Mouse (Mus musculus): ENCODE data around the gene Snx11. TPM values are rescaled to one million over a fixed set of nuclear protein-coding genes. Genes with fewer than 3 reads are reported as not detected.

Gene Snx11
- total RNA-seq, 1 experiment, result 57.6 TPM

- in situ Hi-C loops (cut with MboI; ENCODE audit: low sequenced_read_pairs in 2 of 2, unreplicated experiment in 2 of 2), result no loop called here
- peak; percentile 79 for DNase-seq (ENCODE audit: low read depth, low spot score)
- TF ChIP-seq ZNF384 (IDR thresholded peaks at IDR 0.05; ENCODE audit: low read depth, low read length) (no peak), ZC3H11A (IDR thresholded peaks at IDR 0.05; ENCODE audit: borderline replicate concordance, low read depth, low read length) (peak; percentile 52; the same call in 1 of the 2 replicates), MAFK (IDR thresholded peaks at IDR 0.05; ENCODE audit: insufficient read depth, low read depth, low read length) (no peak)
- peaks cover 0 to 7% of the 10 kb centered on the region in 2 experiments; a peak in 1 of 4 replicates for H3K4me1 ChIP-seq (ENCODE audit: control insufficient read depth in 2 of 2, insufficient read depth in 2 of 2, low read length in 2 of 2, poor library complexity in 1 of 2)
- peak overlapping the region in 1 of 2 experiments; percentile 46; a peak in 1 of 4 replicates for H3K4me3 ChIP-seq (ENCODE audit: insufficient read depth in 1 of 2, low read depth in 1 of 2, low read length in 2 of 2, poor library complexity in 1 of 2, severe bottlenecking in 1 of 2)
- no peaks in the 10 kb centered on the region for H3K36me3 ChIP-seq (ENCODE audit: control insufficient read depth, insufficient read depth, low read length, poor library complexity, severe bottlenecking)
- H3K9ac ChIP-seq (ENCODE audit: insufficient read depth, low read depth, low read length, poor library complexity, severe bottlenecking), result 0 out of 2 replicates have a peak overlapping the region, but pooled peaks have one; percentile 28
- H3K27ac ChIP-seq (ENCODE audit: insufficient read depth, low read depth, low read length, poor library complexity, severe bottlenecking), result no peak overlapping the region
- no peaks in the 10 kb centered on the region for H3K9me3 ChIP-seq (ENCODE audit: control insufficient read depth, insufficient read depth, low read depth, low read length)
Observed at GRCm38 (mm10) chr11:96760042-96760441, 17.3 kb downstream of the Snx11 start.

- in situ Hi-C loops (cut with MboI; ENCODE audit: low sequenced_read_pairs in 2 of 2, unreplicated experiment in 2 of 2), result no loop called here
- Histone ChIP-seq H3K9ac (ENCODE audit: insufficient read depth, low read depth, low read length, poor library complexity, severe bottlenecking) (no peak overlapping the region), H3K4me3 (ENCODE audit: insufficient read depth in 1 of 2, low read depth in 1 of 2, low read length in 2 of 2, poor library complexity in 1 of 2, severe bottlenecking in 1 of 2) (no peak overlapping the region), H3K4me1 (ENCODE audit: control insufficient read depth in 2 of 2, insufficient read depth in 2 of 2, low read length in 2 of 2, poor library complexity in 1 of 2) (0 out of 4 replicates have a peak, but pooled peaks cover 0 to 3% of the 10 kb centered on the region in 2 experiments), H3K36me3 (ENCODE audit: control insufficient read depth, insufficient read depth, low read length, poor library complexity, severe bottlenecking) (no peaks in the 10 kb centered on the region), H3K9me3 (ENCODE audit: control insufficient read depth, insufficient read depth, low read depth, low read length) (no peaks in the 10 kb centered on the region), H3K27ac (ENCODE audit: insufficient read depth, low read depth, low read length, poor library complexity, severe bottlenecking) (no peak overlapping the region)
- TF ChIP-seq CHD2 (IDR thresholded peaks at IDR 0.05; ENCODE audit: low read depth, low read length) (no peak), MAFK (IDR thresholded peaks at IDR 0.05; ENCODE audit: insufficient read depth, low read depth, low read length) (no peak), ZNF384 (IDR thresholded peaks at IDR 0.05; ENCODE audit: low read depth, low read length) (no peak), HCFC1 (IDR thresholded peaks at IDR 0.05; ENCODE audit: borderline replicate concordance, insufficient read depth, low read length) (no peak), ZC3H11A (IDR thresholded peaks at IDR 0.05; ENCODE audit: borderline replicate concordance, low read depth, low read length) (no peak)
- DNase-seq (ENCODE audit: low read depth, low spot score), result no peak
Observed at GRCm38 (mm10) chr11:96758402-96758801, 19.0 kb downstream of the Snx11 start.

- Histone ChIP-seq H3K36me3 (ENCODE audit: control insufficient read depth, insufficient read depth, low read length, poor library complexity, severe bottlenecking) (no peaks in the 10 kb centered on the region), H3K4me1 (ENCODE audit: control insufficient read depth in 2 of 2, insufficient read depth in 2 of 2, low read length in 2 of 2, poor library complexity in 1 of 2) (0 out of 4 replicates have a peak, but pooled peaks cover 0 to 3% of the 10 kb centered on the region in 2 experiments), H3K9me3 (ENCODE audit: control insufficient read depth, insufficient read depth, low read depth, low read length) (no peaks in the 10 kb centered on the region), H3K9ac (ENCODE audit: insufficient read depth, low read depth, low read length, poor library complexity, severe bottlenecking) (no peak overlapping the region), H3K27ac (ENCODE audit: insufficient read depth, low read depth, low read length, poor library complexity, severe bottlenecking) (no peak overlapping the region), H3K4me3 (ENCODE audit: insufficient read depth in 1 of 2, low read depth in 1 of 2, low read length in 2 of 2, poor library complexity in 1 of 2, severe bottlenecking in 1 of 2) (no peak overlapping the region)
- DNase-seq (ENCODE audit: low read depth, low spot score), result no peak
- in situ Hi-C loops (cut with MboI; ENCODE audit: low sequenced_read_pairs in 2 of 2, unreplicated experiment in 2 of 2), result no loop called here
- TF ChIP-seq HCFC1 (IDR thresholded peaks at IDR 0.05; ENCODE audit: borderline replicate concordance, insufficient read depth, low read length) (no peak), ZNF384 (IDR thresholded peaks at IDR 0.05; ENCODE audit: low read depth, low read length) (no peak), CHD2 (IDR thresholded peaks at IDR 0.05; ENCODE audit: low read depth, low read length) (no peak), MAFK (IDR thresholded peaks at IDR 0.05; ENCODE audit: insufficient read depth, low read depth, low read length) (no peak), ZC3H11A (IDR thresholded peaks at IDR 0.05; ENCODE audit: borderline replicate concordance, low read depth, low read length) (no peak)
Observed at GRCm38 (mm10) chr11:96757421-96757820, 19.9 kb downstream of the Snx11 start.

DNA sequence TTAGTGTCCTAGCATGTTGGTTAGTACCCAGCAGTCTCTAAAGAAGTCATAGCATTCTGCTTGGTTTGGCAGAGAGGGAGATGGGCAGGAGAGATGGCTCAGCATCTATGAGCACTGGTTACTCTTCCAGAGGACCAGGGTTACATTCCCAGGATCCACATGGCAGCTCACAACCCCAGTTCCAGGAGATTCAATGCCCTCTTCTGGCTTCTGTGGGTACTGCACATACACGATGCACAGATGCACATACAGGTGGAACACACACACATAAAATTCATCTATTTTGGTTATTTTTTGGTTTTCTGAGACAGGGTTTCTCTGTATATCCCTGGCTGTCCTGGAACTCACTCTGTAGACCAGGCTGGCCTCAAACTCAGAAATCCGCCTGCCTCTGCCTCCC is 22.1 kb downstream of the Snx11 start:
- no peaks in the 10 kb centered on the region for H3K9me3 ChIP-seq (ENCODE audit: control insufficient read depth, insufficient read depth, low read depth, low read length)
- no peak overlapping the region for H3K4me3 ChIP-seq (ENCODE audit: insufficient read depth in 1 of 2, low read depth in 1 of 2, low read length in 2 of 2, poor library complexity in 1 of 2, severe bottlenecking in 1 of 2)
- H3K4me1 ChIP-seq (ENCODE audit: control insufficient read depth in 2 of 2, insufficient read depth in 2 of 2, low read length in 2 of 2, poor library complexity in 1 of 2), result 0 out of 4 replicates have a peak, but pooled peaks cover 0 to 1% of the 10 kb centered on the region in 2 experiments
- H3K36me3 ChIP-seq (ENCODE audit: control insufficient read depth, insufficient read depth, low read length, poor library complexity, severe bottlenecking), result no peaks in the 10 kb centered on the region
- no peak overlapping the region for H3K9ac ChIP-seq (ENCODE audit: insufficient read depth, low read depth, low read length, poor library complexity, severe bottlenecking)
- H3K27ac ChIP-seq (ENCODE audit: insufficient read depth, low read depth, low read length, poor library complexity, severe bottlenecking), result no peak overlapping the region
- in situ Hi-C loops (cut with MboI; ENCODE audit: low sequenced_read_pairs in 2 of 2, unreplicated experiment in 2 of 2), result no loop called here
- peak; percentile 50 for DNase-seq (ENCODE audit: low read depth, low spot score)
- TF ChIP-seq HCFC1 (IDR thresholded peaks at IDR 0.05; ENCODE audit: borderline replicate concordance, insufficient read depth, low read length) (no peak), ZC3H11A (IDR thresholded peaks at IDR 0.05; ENCODE audit: borderline replicate concordance, low read depth, low read length) (no peak), CHD2 (IDR thresholded peaks at IDR 0.05; ENCODE audit: low read depth, low read length) (no peak), ZNF384 (IDR thresholded peaks at IDR 0.05; ENCODE audit: low read depth, low read length) (no peak), MAFK (IDR thresholded peaks at IDR 0.05; ENCODE audit: insufficient read depth, low read depth, low read length) (no peak)

DNA sequence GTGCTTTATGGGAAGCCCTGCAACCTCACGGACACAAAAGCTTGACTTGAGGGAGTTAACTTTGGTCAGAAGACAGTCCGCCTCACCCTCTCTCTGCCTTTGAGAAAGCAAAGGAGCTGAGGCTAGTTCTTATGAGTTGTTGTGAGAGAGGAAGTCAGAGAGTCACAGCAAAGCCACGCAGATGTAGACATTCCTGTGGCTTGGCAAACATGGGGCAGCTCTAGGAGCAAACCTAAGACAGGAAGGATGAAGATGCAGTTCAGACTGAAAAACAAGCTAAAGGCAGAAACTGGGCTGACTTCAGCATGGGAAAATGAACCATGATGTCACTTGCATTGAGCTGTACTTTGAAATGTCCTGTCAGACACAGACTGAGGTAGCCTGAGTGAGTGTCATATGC is 29.8 kb downstream of the Snx11 start:
- in situ Hi-C loops (cut with MboI; ENCODE audit: low sequenced_read_pairs in 2 of 2, unreplicated experiment in 2 of 2), result no loop called here
- Histone ChIP-seq H3K9ac (ENCODE audit: insufficient read depth, low read depth, low read length, poor library complexity, severe bottlenecking) (no peak overlapping the region), H3K27ac (ENCODE audit: insufficient read depth, low read depth, low read length, poor library complexity, severe bottlenecking) (no peak overlapping the region), H3K4me3 (ENCODE audit: insufficient read depth in 1 of 2, low read depth in 1 of 2, low read length in 2 of 2, poor library complexity in 1 of 2, severe bottlenecking in 1 of 2) (no peak overlapping the region), H3K4me1 (ENCODE audit: control insufficient read depth in 2 of 2, insufficient read depth in 2 of 2, low read length in 2 of 2, poor library complexity in 1 of 2) (peaks cover under 1 to 7% of the 10 kb centered on the region in 2 experiments; a peak in 1 of 4 replicates), H3K36me3 (ENCODE audit: control insufficient read depth, insufficient read depth, low read length, poor library complexity, severe bottlenecking) (no peaks in the 10 kb centered on the region), H3K9me3 (ENCODE audit: control insufficient read depth, insufficient read depth, low read depth, low read length) (no peaks in the 10 kb centered on the region)
- TF ChIP-seq HCFC1 (IDR thresholded peaks at IDR 0.05; ENCODE audit: borderline replicate concordance, insufficient read depth, low read length), result no peak
- no peak for TF ChIP-seq CHD2 (IDR thresholded peaks at IDR 0.05; ENCODE audit: low read depth, low read length)
- no peak for TF ChIP-seq ZNF384 (IDR thresholded peaks at IDR 0.05; ENCODE audit: low read depth, low read length)
- no peak for TF ChIP-seq MAFK (IDR thresholded peaks at IDR 0.05; ENCODE audit: insufficient read depth, low read depth, low read length)
- no peak for TF ChIP-seq ZC3H11A (IDR thresholded peaks at IDR 0.05; ENCODE audit: borderline replicate concordance, low read depth, low read length)
- no peak for DNase-seq (ENCODE audit: low read depth, low spot score)

All from ES-E14 (cell line).